Mouse (Mus musculus) cerebellum, adult 2 months (tissue): Measurements from ENCODE around the gene Tm4sf20. TPM values are rescaled to one million over a fixed set of nuclear protein-coding genes. Genes with fewer than 3 reads are reported as not detected.

ENCODE experiments used
- DNase-seq, 2 experiments: peaks; one replicate each; pipeline ENCODE4 v3.0.0; 2021
- H3K27ac ChIP-seq: fragments of 200-500 bp; 2 replicates; pipeline ENCODE4 v1.5.1; 2012; ENCODE audit warnings: low read length, control low read depth, inconsistent platforms; ENCODE audit not compliant: insufficient read depth
- H3K27me3 ChIP-seq: fragments of 200-500 bp; 2 replicates; pipeline ENCODE4 v1.6.1; 2012; ENCODE audit warnings: inconsistent platforms, mild to moderate bottlenecking, low read length, moderate library complexity; ENCODE audit not compliant: control insufficient read depth, insufficient read depth
- H3K4me1 ChIP-seq: fragments of 200-500 bp; 2 replicates; pipeline ENCODE4 v1.6.1; 2011; ENCODE audit warnings: low read length; ENCODE audit not compliant: control insufficient read depth, insufficient read depth
- H3K4me3 ChIP-seq: fragments of 200-500 bp; replicated peaks from 2 replicates; pipeline ENCODE3; 2011; ENCODE audit warnings: mild to moderate bottlenecking, low read depth, low read length, control low read depth; ENCODE audit not compliant: insufficient read depth
- CTCF ChIP-seq: fragments of 200-500 bp; IDR thresholded peaks from 2 replicates; pipeline ENCODE4 v1.5.1; 2011; ENCODE audit warnings: low read depth, mild to moderate bottlenecking, control low read depth, low read length, moderate library complexity, borderline replicate concordance; ENCODE audit not compliant: insufficient read depth
- POLR2A ChIP-seq: fragments of 200-500 bp; IDR thresholded peaks from 2 replicates; pipeline ENCODE4 v1.6.1; 2011; ENCODE audit warnings: low read length, control low read depth, borderline replicate concordance; ENCODE audit not compliant: insufficient read depth
- WGBS: fragments of 180-500 bp; shearing (Covaris S2); methylation state at CpG from one replicate; pipeline ENCODE4 v1.1.7; 2018; 5-methylcytosine and 5-hydroxymethylcytosine counted together
- polyA plus RNA-seq: library from polyadenylated mRNA; depleted of rRNA; stranded (reverse); fragments of >200 nt; gene quantifications from 2 replicates; pipeline ENCODE4 v1.2.3, GENCODE M21; 2012; rRNA removed

The Tm4sf20 gene
- polyA plus RNA-seq, 1 experiment: not detected

GRCm38 (mm10) chr1:82725026-82725874 is 43.0 kb downstream of the Tm4sf20 start:
- Histone ChIP-seq H3K27ac (peak overlapping the region; percentile 78; the same call in 1 of the 2 replicates), H3K4me1 (no peaks in the 10 kb centered on the region), H3K4me3 (peak overlapping the region; percentile 74), H3K27me3 (no peaks in the 10 kb centered on the region)
- no peak for TF ChIP-seq POLR2A
- TF ChIP-seq CTCF: no peak
- peak in 1 of 2 experiments; percentile 14 for DNase-seq
- under 1% methylated on average over 37 of the region's 37 CpGs for WGBS

- TF ChIP-seq POLR2A (peak; percentile 67; the same call in 1 of the 2 replicates), CTCF (no peak)
- WGBS: 9% methylated on average over 38 of the region's 38 CpGs
- Histone ChIP-seq H3K4me1 (no peaks in the 10 kb centered on the region), H3K27ac (peak within 1 kb of the TSS; percentile 78; the same call in 1 of the 2 replicates), H3K4me3 (peak within 1 kb of the TSS; percentile 74), H3K27me3 (no peaks in the 10 kb centered on the region)
- DNase-seq: peak; percentile 95 to 96
These were observed 43.8 kb downstream of the Tm4sf20 start, which contains the start of gene Mff for GRCm38 (mm10) chr1:82724339-82725025. Gene Mff (plus strand): TSS chr1:82724890.

- no peak for TF ChIP-seq POLR2A
- TF ChIP-seq CTCF: no peak
- no peak overlapping the region for H3K4me3 ChIP-seq
These were observed 50.3 kb downstream of the Tm4sf20 start for GRCm38 (mm10) chr1:82717816-82718512.

More at GRCm38 (mm10) chr1:82717816-82718512, 50.3 kb downstream of the Tm4sf20 start:
- no peaks in the 10 kb centered on the region for H3K27me3 ChIP-seq
- no peaks in the 10 kb centered on the region for H3K4me1 ChIP-seq
- no peak for DNase-seq
- H3K27ac ChIP-seq: no peak overlapping the region
- 70% methylated on average over 9 of the region's 9 CpGs for WGBS

Other genes starting within 250 kb of the Tm4sf20 start
- 0.39 and 0.44 TPM in 2 replicates for gene Col4a4, start 181.6 kb downstream of the Tm4sf20 start, polyA plus RNA-seq
- gene Col4a3, start 181.5 kb downstream of the Tm4sf20 start, polyA plus RNA-seq: 0.54 and 0.82 TPM in 2 replicates
- 396 and 404 TPM in 2 replicates for gene Mff, start 43.6 kb downstream of the Tm4sf20 start, polyA plus RNA-seq
- gene Gm47791, start 2.8 kb upstream of the Tm4sf20 start, polyA plus RNA-seq: not detected in 2 replicates
- 43.1 and 47.2 TPM in 2 replicates for gene Agfg1, start 71.0 kb upstream of the Tm4sf20 start, polyA plus RNA-seq
- gene A030005L19Rik, start 144.9 kb upstream of the Tm4sf20 start, polyA plus RNA-seq: 2.3 and 2.7 TPM in 2 replicates
- gene A030014E15Rik, start 156.5 kb upstream of the Tm4sf20 start, polyA plus RNA-seq: 0.20 TPM in 1 of 2 replicates, not detected in the other
- not detected in 2 replicates for gene Gm6217, start 162.9 kb upstream of the Tm4sf20 start, polyA plus RNA-seq
- gene A030003K21Rik, start 174.9 kb upstream of the Tm4sf20 start, polyA plus RNA-seq: not detected in 2 replicates
- gene Gm7544, start 187.6 kb upstream of the Tm4sf20 start, polyA plus RNA-seq: not detected in 2 replicates
- not detected in 2 replicates for gene Gm47955, start 191.8 kb upstream of the Tm4sf20 start, polyA plus RNA-seq
- gene Gm47959, start 232.1 kb upstream of the Tm4sf20 start, polyA plus RNA-seq: not detected in 2 replicates